Mouse (Mus musculus): Measurements from ENCODE around the gene Glt6d1.

GRCm38 (mm10) chr2:25844097-25844496 lies 28.4 kb upstream of the Glt6d1 start:
- TF ChIP-seq CTCF (IDR thresholded peaks at IDR 0.05 in 2 of 3, conservative IDR thresholded peaks at IDR 0.05 in 1 of 3; ENCODE audit: control insufficient read depth in 1 of 3, insufficient read depth in 1 of 3, low read depth in 2 of 3, low read length in 3 of 3, poor library complexity in 1 of 3, severe bottlenecking in 1 of 3) = no peak
- no peak for TF ChIP-seq MAFK (IDR thresholded peaks at IDR 0.05; ENCODE audit: borderline replicate concordance, low read depth, low read length)
- no peak for TF ChIP-seq TBP (IDR thresholded peaks at IDR 0.05; ENCODE audit: low read depth, low read length)

Measured in MEL (cell line).